Mouse (Mus musculus) limb, embryonic 11.5 days (tissue): ENCODE measurements around the gene Bmp8b. TPM values are rescaled to one million over a fixed set of nuclear protein-coding genes. Genes with fewer than 3 reads are reported as not detected.
A peak's percentile ranks its signal among the peaks of the same experiment; 100 is the strongest.

Experiments
- ATAC-seq: fragments of 200-750 bp; cut with Nextera tagmentation; 2 replicates; pipeline ENCODE4 v1.8.0; 2017; ENCODE audit warnings: low read depth; ENCODE audit not compliant: insufficient number of reproducible peaks, low FRiP score, low TSS enrichment
- DNase-seq: peaks from one replicate; pipeline ENCODE4 v3.0.0-alpha.2; 2015; ENCODE audit warnings: low spot score
- H3K27ac ChIP-seq: fragments of 300-500 bp; sonication (generic); replicated peaks from 2 replicates; pipeline ENCODE4 v1.5.1; 2014; ENCODE audit warnings: low read depth, mild to moderate bottlenecking, low read length
- H3K27me3 ChIP-seq: fragments of 300-500 bp; sonication (generic); 2 replicates; pipeline ENCODE4 v1.6.1; 2014; ENCODE audit warnings: mild to moderate bottlenecking, low read length, mixed read lengths; ENCODE audit not compliant: control insufficient read depth, insufficient read depth
- H3K36me3 ChIP-seq: fragments of 300-500 bp; sonication (generic); 2 replicates; pipeline ENCODE4 v1.6.1; 2014; ENCODE audit warnings: mild to moderate bottlenecking, low read length, moderate library complexity, mixed read lengths; ENCODE audit not compliant: control insufficient read depth, insufficient read depth
- H3K4me1 ChIP-seq: fragments of 300-500 bp; sonication (generic); 2 replicates; pipeline ENCODE4 v1.6.1; 2014; ENCODE audit warnings: low read length, mixed read lengths; ENCODE audit not compliant: control insufficient read depth, insufficient read depth
- H3K4me2 ChIP-seq: fragments of 300-500 bp; sonication (generic); 2 replicates; pipeline ENCODE4 v1.6.1; 2014; ENCODE audit warnings: low read depth, mild to moderate bottlenecking, moderate library complexity; ENCODE audit not compliant: severe bottlenecking
- H3K4me3 ChIP-seq: fragments of 300-500 bp; sonication (generic); 2 replicates; pipeline ENCODE4 v1.5.1; 2014; ENCODE audit warnings: low read depth, low read length
- H3K9ac ChIP-seq: fragments of 300-500 bp; sonication (generic); 2 replicates; pipeline ENCODE4 v1.6.1; 2014; ENCODE audit warnings: mild to moderate bottlenecking, low read length
- H3K9me3 ChIP-seq: fragments of 300-500 bp; sonication (generic); 2 replicates; pipeline ENCODE4 v1.6.1; 2016; ENCODE audit warnings: low read length; ENCODE audit not compliant: control insufficient read depth
- WGBS: fragments of 180-500 bp; shearing (Covaris S2); extraction: QIAGEN DNeasy Blood & Tissue Kit; methylation state at CpG from one replicate; pipeline ENCODE4 v1.1.7; 2014; 5-methylcytosine and 5-hydroxymethylcytosine counted together
- polyA plus RNA-seq: library from polyadenylated mRNA; unstranded; fragments of >200 nt; fragmentation: Nextera tagmentation; extraction: Ambion mirVana; gene quantifications from 2 replicates; pipeline ENCODE4 v1.2.1, GENCODE M21; 2014

Gene Bmp8b
- polyA plus RNA-seq: 0.16 and 0.17 TPM in 2 replicates

- Histone ChIP-seq H3K4me3 (peak within 1 kb of the TSS; percentile 15), H3K9me3 (no peaks in the 10 kb centered on the region), H3K4me2 (peak within 1 kb of the TSS; percentile 20), H3K9ac (no peak within 1 kb of the TSS), H3K4me1 (0 out of 2 replicates have a peak, but pooled peaks cover 2% of the 10 kb centered on the region), H3K27me3 (peaks cover 33% of the 10 kb centered on the region), H3K36me3 (no peaks in the 10 kb centered on the region), H3K27ac (no peak within 1 kb of the TSS)
- DNase-seq (no peak), ATAC-seq (peak; percentile 32; the same call in 1 of the 2 replicates)
- WGBS: 6% methylated on average over 72 of the region's 75 CpGs
Observed at GRCm38 (mm10) chr4:123104651-123105450, at the start of gene Bmp8b. Gene Bmp8b (plus strand): TSS chr4:123105165.

GRCm38 (mm10) chr4:123056560-123057109, 48.3 kb upstream of the Bmp8b start:
- Histone ChIP-seq H3K36me3 (peaks cover 19% of the 10 kb centered on the region), H3K4me1 (no peaks in the 10 kb centered on the region), H3K27ac (no peak overlapping the region), H3K27me3 (no peaks in the 10 kb centered on the region), H3K9ac (no peak overlapping the region), H3K4me2 (no peak overlapping the region), H3K4me3 (no peak overlapping the region), H3K9me3 (no peaks in the 10 kb centered on the region; the same call in 1 of the 2 replicates)
- 84% methylated on average over 3 of the region's 3 CpGs for WGBS
- ATAC-seq: no peak
- no peak for DNase-seq

- H3K27ac ChIP-seq: no peak overlapping the region
- no peak overlapping the region for H3K4me3 ChIP-seq
- DNase-seq (no peak), ATAC-seq (no peak)
- H3K9ac ChIP-seq: no peak overlapping the region
- H3K9me3 ChIP-seq: no peaks in the 10 kb centered on the region; the same call in 1 of the 2 replicates
- WGBS: 62% methylated on average over 1 of the region's 1 CpGs
- no peaks in the 10 kb centered on the region for H3K4me1 ChIP-seq
- no peak overlapping the region for H3K4me2 ChIP-seq
- no peaks in the 10 kb centered on the region for H3K27me3 ChIP-seq
- H3K36me3 ChIP-seq: peaks cover 16% of the 10 kb centered on the region
Observed at GRCm38 (mm10) chr4:123057957-123058356, 47.0 kb upstream of the Bmp8b start.

GRCm38 (mm10) chr4:123061744-123062143, 43.2 kb upstream of the Bmp8b start:
- Histone ChIP-seq H3K36me3 (no peaks in the 10 kb centered on the region), H3K4me1 (no peaks in the 10 kb centered on the region), H3K9me3 (no peaks in the 10 kb centered on the region), H3K4me2 (no peak overlapping the region), H3K4me3 (no peak overlapping the region), H3K9ac (no peak overlapping the region), H3K27me3 (no peaks in the 10 kb centered on the region), H3K27ac (no peak overlapping the region)
- ATAC-seq (no peak), DNase-seq (no peak)
- 83% methylated on average over 5 of the region's 5 CpGs for WGBS

GRCm38 (mm10) chr4:123068646-123069045, 36.3 kb upstream of the Bmp8b start:
- WGBS: 79% methylated on average over 6 of the region's 6 CpGs

GRCm38 (mm10) chr4:123071266-123071966, 33.5 kb upstream of the Bmp8b start:
- 13% methylated on average over 13 of the region's 13 CpGs for WGBS
- no peak overlapping the region for H3K27ac ChIP-seq
- H3K4me1 ChIP-seq: no peaks in the 10 kb centered on the region
- no peak overlapping the region for H3K9ac ChIP-seq
- no peak overlapping the region for H3K4me3 ChIP-seq
- H3K9me3 ChIP-seq: no peaks in the 10 kb centered on the region
- H3K27me3 ChIP-seq: no peaks in the 10 kb centered on the region
- peak; percentile 37 for DNase-seq
- no peak for ATAC-seq
- no peak overlapping the region for H3K4me2 ChIP-seq
- no peaks in the 10 kb centered on the region for H3K36me3 ChIP-seq

More at GRCm38 (mm10) chr4:123068646-123069045, 36.3 kb upstream of the Bmp8b start:
- no peak overlapping the region for H3K4me3 ChIP-seq
- H3K27me3 ChIP-seq: no peaks in the 10 kb centered on the region
- ATAC-seq (no peak), DNase-seq (no peak)
- H3K4me1 ChIP-seq: no peaks in the 10 kb centered on the region
- H3K9me3 ChIP-seq: no peaks in the 10 kb centered on the region
- H3K4me2 ChIP-seq: no peak overlapping the region
- no peaks in the 10 kb centered on the region for H3K36me3 ChIP-seq
- no peak overlapping the region for H3K27ac ChIP-seq
- no peak overlapping the region for H3K9ac ChIP-seq

- ATAC-seq (no peak), DNase-seq (no peak)
- Histone ChIP-seq H3K9ac (no peak overlapping the region), H3K9me3 (no peaks in the 10 kb centered on the region), H3K4me1 (no peaks in the 10 kb centered on the region), H3K4me3 (no peak overlapping the region), H3K27ac (no peak overlapping the region), H3K27me3 (no peaks in the 10 kb centered on the region), H3K36me3 (no peaks in the 10 kb centered on the region), H3K4me2 (no peak overlapping the region)
- 75% methylated on average over 8 of the region's 8 CpGs for WGBS
Observed at GRCm38 (mm10) chr4:123076928-123077327, 28.0 kb upstream of the Bmp8b start.

- Histone ChIP-seq H3K4me3 (no peak overlapping the region), H3K27ac (no peak overlapping the region), H3K9ac (no peak overlapping the region), H3K4me2 (no peak overlapping the region), H3K27me3 (no peaks in the 10 kb centered on the region), H3K9me3 (no peaks in the 10 kb centered on the region), H3K4me1 (no peaks in the 10 kb centered on the region), H3K36me3 (no peaks in the 10 kb centered on the region)
- WGBS: 83% methylated on average over 4 of the region's 4 CpGs
- ATAC-seq (no peak), DNase-seq (no peak)
Observed at GRCm38 (mm10) chr4:123078231-123078630, 26.7 kb upstream of the Bmp8b start.
